Mouse (Mus musculus) forebrain, embryonic 11.5 days (tissue): Measurements from ENCODE around the gene Gm6871. TPM values are rescaled to one million over a fixed set of nuclear protein-coding genes. Genes with fewer than 3 reads are reported as not detected.
"Not testable (repeated sequence)": the region's sequence is repeated elsewhere in the genome, so short reads cannot be mapped to it uniquely, and the experiment has no call there.

Experiments
- ATAC-seq: fragments of 200-750 bp; cut with Nextera tagmentation; replicated peaks from 2 replicates; pipeline ENCODE4 v1.8.0; 2017; ENCODE audit warnings: moderate TSS enrichment; ENCODE audit not compliant: low FRiP score
- DNase-seq: peaks from one replicate; pipeline ENCODE4 v3.0.0-alpha.2; 2017; ENCODE audit warnings: low spot score
- H3K27ac ChIP-seq: fragments of 300-500 bp; sonication (generic); 2 replicates; pipeline ENCODE4 v1.5.1; 2014; ENCODE audit warnings: low read depth, low read length
- H3K27me3 ChIP-seq: fragments of 300-500 bp; sonication (generic); 2 replicates; pipeline ENCODE4 v1.6.1; 2014; ENCODE audit warnings: mild to moderate bottlenecking, low read length, mixed read lengths; ENCODE audit not compliant: control insufficient read depth, insufficient read depth
- H3K36me3 ChIP-seq: fragments of 300-500 bp; sonication (generic); 2 replicates; pipeline ENCODE4 v1.6.1; 2014; ENCODE audit warnings: mild to moderate bottlenecking, low read length, moderate library complexity, mixed read lengths; ENCODE audit not compliant: control insufficient read depth, insufficient read depth
- H3K4me1 ChIP-seq: fragments of 300-500 bp; sonication (generic); replicated peaks from 2 replicates; pipeline ENCODE4 v1.6.1; 2014; ENCODE audit warnings: low read length, mixed read lengths; ENCODE audit not compliant: control insufficient read depth, insufficient read depth
- H3K4me2 ChIP-seq: fragments of 300-500 bp; sonication (generic); 2 replicates; pipeline ENCODE4 v1.6.1; 2014; ENCODE audit warnings: low read depth, mild to moderate bottlenecking, low read length, moderate library complexity, mixed read lengths; ENCODE audit not compliant: severe bottlenecking
- H3K4me3 ChIP-seq: fragments of 300-500 bp; sonication (generic); 2 replicates; pipeline ENCODE4 v1.5.1; 2014; ENCODE audit warnings: low read depth, low read length
- H3K9ac ChIP-seq: fragments of 300-500 bp; sonication (generic); 2 replicates; pipeline ENCODE4 v1.6.1; 2014; ENCODE audit warnings: low read length
- H3K9me3 ChIP-seq: fragments of 300-500 bp; sonication (generic); 2 replicates; pipeline ENCODE4 v1.6.1; 2016; ENCODE audit warnings: low read length, mixed read lengths; ENCODE audit not compliant: control insufficient read depth
- WGBS: fragments of 180-500 bp; shearing (Covaris S2); extraction: QIAGEN DNeasy Blood & Tissue Kit; methylation state at CpG from one replicate; pipeline ENCODE4 v1.1.7; 2014; 5-methylcytosine and 5-hydroxymethylcytosine counted together
- polyA plus RNA-seq: library from polyadenylated mRNA; unstranded; fragments of >200 nt; fragmentation: Nextera tagmentation; extraction: Ambion mirVana; gene quantifications from 2 replicates; pipeline ENCODE4 v1.2.1, GENCODE M21; 2014

Gene Gm6871
- polyA plus RNA-seq, 1 experiment from 2014 or later, result not detected

- Histone ChIP-seq H3K4me2 (no peak overlapping the region), H3K4me1 (no peaks in the 10 kb centered on the region), H3K36me3 (no peaks in the 10 kb centered on the region), H3K9me3 (peaks cover 4% of the 10 kb centered on the region; the same call in 1 of the 2 replicates), H3K27ac (no peak overlapping the region), H3K9ac (no peak overlapping the region), H3K4me3 (no peak overlapping the region), H3K27me3 (no peaks in the 10 kb centered on the region)
- DNase-seq, result no peak
- ATAC-seq, result no peak
- WGBS, result 82% methylated on average over 2 of the region's 2 CpGs
Observed at GRCm38 (mm10) chr7:41577956-41578355, 4.5 kb upstream of the Gm6871 start.

- no peaks in the 10 kb centered on the region for H3K36me3 ChIP-seq
- no peaks in the 10 kb centered on the region for H3K4me1 ChIP-seq
- no peak overlapping the region for H3K9ac ChIP-seq
- H3K9me3 ChIP-seq, result no peaks in the 10 kb centered on the region; the same call in 1 of the 2 replicates
- H3K4me2 ChIP-seq, result no peak overlapping the region
- no peaks in the 10 kb centered on the region for H3K27me3 ChIP-seq
- no peak overlapping the region for H3K4me3 ChIP-seq
- H3K27ac ChIP-seq, result no peak overlapping the region
- no peak for DNase-seq
- no peak for ATAC-seq
- WGBS, result 69% methylated on average over 8 of the region's 8 CpGs
Observed at GRCm38 (mm10) chr7:41560681-41561080, 12.8 kb downstream of the Gm6871 start.

GRCm38 (mm10) chr7:41512672-41513071 lies 60.8 kb downstream of the Gm6871 start:
- H3K27ac ChIP-seq, result no peak overlapping the region
- H3K9me3 ChIP-seq, result peaks cover 5% of the 10 kb centered on the region; the same call in 1 of the 2 replicates
- ATAC-seq (no peak), DNase-seq (no peak)
- no peaks in the 10 kb centered on the region for H3K4me1 ChIP-seq
- no peak overlapping the region for H3K4me3 ChIP-seq
- WGBS, result 93% methylated on average over 3 of the region's 3 CpGs
- H3K4me2 ChIP-seq, result no peak overlapping the region
- no peak overlapping the region for H3K9ac ChIP-seq
- no peaks in the 10 kb centered on the region for H3K36me3 ChIP-seq
- H3K27me3 ChIP-seq, result no peaks in the 10 kb centered on the region

GRCm38 (mm10) chr7:41512207-41512606 lies 61.3 kb downstream of the Gm6871 start:
- Histone ChIP-seq H3K4me3 (no peak overlapping the region), H3K27ac (no peak overlapping the region), H3K4me1 (no peaks in the 10 kb centered on the region), H3K27me3 (no peaks in the 10 kb centered on the region), H3K4me2 (no peak overlapping the region), H3K36me3 (no peaks in the 10 kb centered on the region), H3K9me3 (peaks cover 5% of the 10 kb centered on the region; the same call in 1 of the 2 replicates), H3K9ac (no peak overlapping the region)
- ATAC-seq (no peak), DNase-seq (no peak)
- WGBS, result 31% methylated on average over 1 of the region's 1 CpGs

GRCm38 (mm10) chr7:41502402-41502801 lies 71.1 kb downstream of the Gm6871 start:
- Histone ChIP-seq H3K4me2 (no peak overlapping the region), H3K4me3 (no peak overlapping the region), H3K27me3 (no peaks in the 10 kb centered on the region), H3K9me3 (no peaks in the 10 kb centered on the region; the same call in 1 of the 2 replicates), H3K4me1 (no peaks in the 10 kb centered on the region), H3K36me3 (no peaks in the 10 kb centered on the region), H3K9ac (no peak overlapping the region), H3K27ac (no peak overlapping the region)
- WGBS, result 42% methylated on average over 1 of the region's 1 CpGs
- no peak for DNase-seq
- ATAC-seq, result no peak

- Histone ChIP-seq H3K27ac (no peak overlapping the region), H3K4me3 (peak overlapping the region; percentile 46), H3K9ac (peak overlapping the region; percentile 32), H3K4me1 (no peaks in the 10 kb centered on the region), H3K9me3 (no peaks in the 10 kb centered on the region; the same call in 1 of the 2 replicates), H3K36me3 (no peaks in the 10 kb centered on the region), H3K27me3 (no peaks in the 10 kb centered on the region), H3K4me2 (peak overlapping the region; percentile 73)
- DNase-seq (no peak), ATAC-seq (peak; percentile 20; the same call in 1 of the 2 replicates)
- 23% methylated on average over 22 of the region's 22 CpGs for WGBS
Observed at GRCm38 (mm10) chr7:41500151-41500934, 73.1 kb downstream of the Gm6871 start.

GRCm38 (mm10) chr7:41499389-41500049 lies 73.9 kb downstream of the Gm6871 start, which contains the start of the genes Gm20449 and AW146154:
Gm20449 (minus strand) TSS chr7:41499417.
AW146154 (minus strand) TSS chr7:41499890.
- 0% methylated on average over 18 of the region's 18 CpGs for WGBS
- H3K27ac ChIP-seq, result no peak within 1 kb of the TSS
- H3K9ac ChIP-seq, result peak within 1 kb of the TSS; percentile 32
- ATAC-seq (peak; percentile 98), DNase-seq (peak; percentile 87)
- H3K36me3 ChIP-seq, result no peaks in the 10 kb centered on the region
- no peaks in the 10 kb centered on the region; the same call in 1 of the 2 replicates for H3K9me3 ChIP-seq
- no peaks in the 10 kb centered on the region for H3K27me3 ChIP-seq
- H3K4me2 ChIP-seq, result peak within 1 kb of the TSS; percentile 73
- no peaks in the 10 kb centered on the region for H3K4me1 ChIP-seq
- H3K4me3 ChIP-seq, result peak within 1 kb of the TSS; percentile 46

GRCm38 (mm10) chr7:41499018-41499388 lies 74.5 kb downstream of the Gm6871 start:
- WGBS, result under 1% methylated on average over 6 of the region's 6 CpGs
- not testable (repeated sequence) for ATAC-seq, H3K9me3 ChIP-seq, H3K4me1 ChIP-seq, H3K27ac ChIP-seq, H3K36me3 ChIP-seq, H3K27me3 ChIP-seq, DNase-seq
- Histone ChIP-seq H3K9ac (peak overlapping the region; percentile 32), H3K4me3 (peak overlapping the region; percentile 46), H3K4me2 (peak overlapping the region; percentile 73; the same call in 1 of the 2 replicates)
